7 mouse cellular contexts compared by ENCODE assay signal in genomic region chr3:69274664-69275312, GRCm38 (mm10). TPM values are rescaled to one million over a fixed set of nuclear protein-coding genes. Genes with fewer than 3 reads are reported as not detected.
DNase-seq lines count a peak whose midpoint lies in the region; ATAC-seq lines count a peak whose summit lies in the region.

No protein-coding gene starts in this region.

- peak; percentile 94 for ATAC-seq in forebrain, embryonic 15.5 days (replicated peaks)
- ATAC-seq in neural tube, embryonic 15.5 days (ENCODE audit: low FRiP score) = peak; percentile 73

- no peak overlapping the region for H3K9ac ChIP-seq in forebrain, embryonic 15.5 days (replicated peaks)
- H3K9ac ChIP-seq in neural tube, embryonic 15.5 days (replicated peaks) = no peak overlapping the region

- no peaks in the 10 kb centered on the region for H3K9me3 ChIP-seq in forebrain, embryonic 15.5 days
- H3K9me3 ChIP-seq in neural tube, embryonic 15.5 days (replicated peaks) = no peaks in the 10 kb centered on the region; the same call in 1 of the 2 replicates

- peak overlapping the region; percentile 36; the same call in 1 of the 2 replicates for H3K27ac ChIP-seq in forebrain, embryonic 15.5 days (replicated peaks)
- H3K27ac ChIP-seq in neural tube, embryonic 15.5 days (replicated peaks) = no peak overlapping the region

- no peak overlapping the region for H3K4me3 ChIP-seq in forebrain, embryonic 15.5 days
- no peak overlapping the region for H3K4me3 ChIP-seq in neural tube, embryonic 15.5 days (replicated peaks)

- DNase-seq in embryo, embryonic 10.5 days (ENCODE audit: low spot score) = peak; percentile 52
- peak; percentile 22 to 27 for DNase-seq in layer of hippocampus, postnatal 10 days (ENCODE audit: low spot score in 2 of 2)
- DNase-seq in spleen, postnatal 14 days (ENCODE audit: low spot score in 2 of 2) = no peak
- DNase-seq in kidney, postnatal 25 days = no peak
- no peak for DNase-seq in adrenal gland, postnatal 10 days

- 40% methylated on average over 15 of the region's 15 CpGs for WGBS in forebrain, embryonic 15.5 days
- 50% methylated on average over 15 of the region's 15 CpGs for WGBS in neural tube, embryonic 15.5 days

- H3K27me3 ChIP-seq in forebrain, embryonic 15.5 days = no peaks in the 10 kb centered on the region
- H3K27me3 ChIP-seq in neural tube, embryonic 15.5 days (replicated peaks) = no peaks in the 10 kb centered on the region

- H3K4me1 ChIP-seq in forebrain, embryonic 15.5 days = peaks cover 10% of the 10 kb centered on the region
- peaks cover 11% of the 10 kb centered on the region; the same call in 1 of the 2 replicates for H3K4me1 ChIP-seq in neural tube, embryonic 15.5 days

- no peaks in the 10 kb centered on the region for H3K36me3 ChIP-seq in forebrain, embryonic 15.5 days
- no peaks in the 10 kb centered on the region for H3K36me3 ChIP-seq in neural tube, embryonic 15.5 days

- no peak overlapping the region for H3K4me2 ChIP-seq in forebrain, embryonic 15.5 days (replicated peaks)
- H3K4me2 ChIP-seq in neural tube, embryonic 15.5 days = no peak overlapping the region

RNA-seq across cellular contexts. Expression of gene Ppm1l, which starts 41.9 kb away (rescaled TPM):
- 26.2 and 27.7 TPM in 2 replicates for polyA plus RNA-seq in forebrain, embryonic 15.5 days (2015; fragmentation: Nextera tagmentation; extraction: Ambion mirVana)
- total RNA-seq in layer of hippocampus, postnatal 10 days (2021) = 10 to 100 TPM; 56.7 to 57.7 TPM
- polyA plus RNA-seq in neural tube, embryonic 15.5 days (2015; fragmentation: Nextera tagmentation; extraction: Ambion mirVana) = 20.3 and 24.2 TPM in 2 replicates
- total RNA-seq in adrenal gland, postnatal 10 days (2021) = 10 to 100 TPM; 11.1 to 13.0 TPM

RNA-seq across cellular contexts. Expression of gene Arl14, which starts 52.6 kb away (rescaled TPM):
- not detected in 2 replicates for polyA plus RNA-seq in forebrain, embryonic 15.5 days (2015; fragmentation: Nextera tagmentation; extraction: Ambion mirVana)
- not detected for total RNA-seq in layer of hippocampus, postnatal 10 days (2021)
- not detected in 2 replicates for polyA plus RNA-seq in neural tube, embryonic 15.5 days (2015; fragmentation: Nextera tagmentation; extraction: Ambion mirVana)
- not detected for total RNA-seq in adrenal gland, postnatal 10 days (2021)

Comparison
In these comparisons a context has a peak if more than half of its experiments do, and no peak if none do; other contexts are left out.
1. DNase-seq: peak in embryo, embryonic 10.5 days (single experiment) and layer of hippocampus, postnatal 10 days (2 of 2); none in spleen, postnatal 14 days (0 of 2), kidney, postnatal 25 days (0 of 2) and adrenal gland, postnatal 10 days (single experiment).
2. RNA of gene Ppm1l, which starts 41.9 kb away (total RNA-seq): 56.7 to 57.7 TPM in layer of hippocampus, postnatal 10 days; 11.1 to 13.0 TPM in adrenal gland, postnatal 10 days; every median in the first group is over 4 times any median in the second.